Mouse (Mus musculus): ENCODE data around the gene Plbd1.

Gene Plbd1

DNA sequence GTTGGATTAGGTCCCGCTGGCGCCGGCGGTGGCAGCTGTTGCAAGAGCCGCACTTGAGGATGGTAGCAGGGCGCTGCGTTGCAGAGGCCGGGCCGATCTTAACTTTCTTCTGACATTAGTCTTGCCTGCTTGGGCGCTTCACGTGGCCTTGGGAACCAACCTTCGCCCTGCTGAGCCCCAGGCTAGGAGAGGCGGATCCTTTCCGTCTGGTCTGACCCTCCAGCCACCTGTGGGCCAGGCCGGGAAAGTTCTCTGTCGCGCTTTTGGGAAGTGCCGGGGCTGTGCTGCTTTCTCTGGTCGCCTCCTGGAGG, at the start of gene Plbd1:
Gene Plbd1, minus strand, starts transcription at position 223 of the 311 bp plus-strand sequence.
- DNase-seq: peak; percentile 53 to 66

DNA sequence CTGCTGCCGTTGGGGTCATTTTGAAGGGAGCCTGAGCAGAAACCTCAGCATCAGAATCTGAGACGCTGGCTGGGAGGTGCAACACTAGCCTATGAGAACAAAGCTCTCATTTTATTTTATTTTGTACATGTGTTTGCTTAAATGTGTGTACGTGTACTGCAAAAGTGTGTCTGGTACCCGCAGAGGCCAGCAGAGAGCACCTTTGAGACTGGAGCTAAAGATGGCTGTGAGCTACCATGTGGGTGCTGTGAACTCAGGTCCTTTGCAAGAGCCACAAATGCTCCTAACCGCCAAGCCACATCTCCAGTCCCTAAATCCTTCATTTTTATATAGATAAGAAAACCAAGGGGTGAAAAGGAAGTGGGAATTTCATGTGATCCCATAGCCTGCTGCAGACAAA, 48.7 kb upstream of the Plbd1 start:
- DNase-seq: no peak

DNA sequence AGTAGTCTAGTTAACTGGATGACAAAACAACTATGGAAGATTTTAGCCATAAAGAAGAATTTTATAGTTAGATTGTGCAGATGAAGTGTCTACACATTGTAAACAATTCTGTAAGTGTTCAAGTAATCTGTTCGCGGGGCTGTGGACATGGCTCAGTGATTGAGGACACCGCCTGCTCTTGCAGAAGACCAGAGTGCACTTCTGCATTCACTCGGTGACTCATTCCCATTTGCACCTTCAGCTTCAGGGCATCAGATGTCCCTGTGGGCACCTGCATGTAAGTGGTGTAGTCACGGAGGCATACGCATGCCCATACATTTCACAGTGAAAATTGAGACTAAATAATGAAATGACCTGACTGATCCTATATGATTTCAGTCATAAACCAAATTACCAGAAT, 46.9 kb upstream of the Plbd1 start:
- DNase-seq: no peak

DNA sequence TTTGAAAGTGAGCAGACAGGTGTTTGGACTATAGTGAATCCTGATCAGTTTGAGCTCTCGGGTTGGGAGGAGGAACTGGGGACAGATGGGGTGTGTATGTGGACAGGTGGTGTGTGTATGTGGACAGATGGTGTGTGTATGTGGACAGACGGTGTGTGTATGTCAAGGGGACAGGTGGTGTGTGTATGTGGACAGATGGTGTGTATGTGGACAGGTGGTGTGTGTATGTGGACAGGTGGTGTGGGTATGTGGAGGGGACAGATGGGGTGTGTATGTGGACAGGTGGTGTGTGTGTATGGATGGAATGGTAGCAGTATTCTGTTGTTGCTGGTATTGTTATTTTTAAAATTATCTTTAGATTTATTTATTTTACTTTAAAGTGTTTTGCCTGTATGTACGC, 40.1 kb upstream of the Plbd1 start:
- DNase-seq: no peak

DNA sequence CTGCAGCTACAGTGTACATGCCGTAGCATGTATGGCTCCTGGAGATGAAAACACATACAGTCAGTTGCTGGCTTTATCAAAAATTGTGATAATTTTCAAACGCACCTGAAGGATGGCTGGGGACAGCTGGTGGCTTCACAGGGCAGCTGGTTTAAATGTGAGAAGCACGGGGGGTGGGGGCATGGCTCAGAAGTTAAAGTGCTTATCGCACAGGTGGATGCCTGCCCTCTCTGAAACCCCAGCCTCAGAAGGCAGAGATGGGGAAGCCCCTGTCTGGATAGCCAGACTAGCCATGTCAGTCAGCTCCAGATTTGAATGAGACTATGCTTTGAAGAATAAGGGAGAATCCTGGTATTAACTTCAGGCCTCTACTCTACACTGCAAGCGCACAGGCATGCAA, 39.5 kb upstream of the Plbd1 start:
- DNase-seq: no peak

DNA sequence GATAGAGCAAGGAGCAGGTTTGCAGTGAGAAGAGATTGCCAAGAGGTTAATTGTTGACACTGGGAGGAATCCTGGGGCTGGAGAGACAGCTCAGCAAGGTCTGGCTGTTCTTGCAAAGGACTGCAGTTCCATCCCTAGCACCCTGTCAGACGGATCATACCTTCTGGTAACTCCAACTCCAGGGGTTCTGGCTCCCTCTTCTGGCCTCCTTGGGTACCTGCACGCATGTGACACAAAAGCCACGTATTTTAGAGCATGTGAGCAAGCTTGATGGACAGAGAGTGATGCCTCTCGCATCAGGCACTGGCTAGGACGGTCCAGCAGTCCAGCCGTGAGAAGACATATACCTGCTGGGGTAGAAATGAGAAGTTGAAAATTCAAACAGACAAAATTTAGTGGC, 29.6 kb upstream of the Plbd1 start:
- no peak for DNase-seq

DNA sequence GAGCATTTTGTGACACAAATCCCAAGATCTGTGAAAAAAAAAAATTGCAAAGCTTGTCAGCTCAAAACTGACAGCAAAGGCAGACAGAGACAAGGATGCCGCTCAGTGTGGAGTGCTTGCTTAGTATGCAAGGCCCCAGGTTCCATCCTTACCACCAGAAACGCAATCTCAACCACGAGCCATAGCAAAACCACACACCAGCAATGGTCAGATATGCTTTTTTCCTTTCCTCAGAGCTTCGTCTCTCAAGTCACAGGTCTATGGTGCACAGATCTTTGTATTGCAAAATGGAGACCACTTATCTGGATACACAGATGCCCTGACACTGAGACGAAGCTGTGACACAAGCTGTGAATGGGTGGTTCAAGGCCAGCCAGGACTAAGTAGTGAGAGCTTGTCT, 28.8 kb upstream of the Plbd1 start:
- DNase-seq: no peak

DNA sequence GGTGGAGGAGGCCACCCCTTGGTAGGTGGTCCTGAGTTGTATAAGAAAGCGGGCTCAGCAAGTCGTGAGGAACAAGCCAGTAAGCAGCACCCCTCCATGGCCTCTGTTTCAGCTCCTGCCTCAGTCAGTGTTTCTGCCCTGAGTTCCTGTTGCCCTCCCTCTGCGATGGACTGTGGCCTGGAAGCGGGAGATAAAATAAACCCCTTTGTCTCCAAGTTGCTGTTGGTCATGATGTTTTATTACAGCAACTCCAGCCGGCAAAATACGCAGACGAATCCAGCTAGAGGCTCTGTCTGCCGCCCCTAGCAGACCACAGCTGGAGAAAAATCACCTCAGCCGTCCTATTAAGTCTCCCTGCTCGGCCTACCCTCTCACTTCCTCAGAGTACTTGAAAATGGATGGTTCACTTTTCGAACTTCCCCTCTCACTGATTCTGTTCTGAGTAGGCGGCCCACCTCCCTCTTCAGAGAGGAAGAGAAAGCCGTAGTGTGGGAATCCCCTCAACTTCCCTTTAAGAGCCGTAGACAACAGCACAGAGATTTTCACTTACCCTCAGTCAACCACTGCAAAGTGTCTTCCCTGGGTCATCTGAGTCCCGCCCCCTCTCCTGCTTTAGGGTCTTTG, 28.2 kb upstream of the Plbd1 start:
- peak; percentile 24 to 34 for DNase-seq

DNA sequence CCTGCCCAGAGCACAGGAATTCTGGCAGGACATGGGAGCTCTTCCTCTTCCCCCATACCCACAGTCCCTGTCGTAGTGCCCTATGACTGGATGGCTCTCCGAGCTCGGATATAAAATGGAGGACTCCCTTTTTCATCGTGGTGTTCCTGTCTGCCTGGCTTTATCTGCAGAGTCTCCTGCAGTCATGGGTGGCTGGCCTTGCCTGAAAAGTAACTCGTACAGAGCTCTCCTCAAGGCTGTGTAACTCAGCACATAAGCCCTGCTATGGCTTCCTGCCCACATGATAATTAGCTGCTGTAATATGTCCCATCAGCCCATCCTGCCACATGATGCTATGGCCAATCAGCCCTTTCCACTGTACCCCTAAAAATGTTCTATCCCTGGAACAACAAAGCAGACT, 23.7 kb upstream of the Plbd1 start:
- DNase-seq: no peak

DNA sequence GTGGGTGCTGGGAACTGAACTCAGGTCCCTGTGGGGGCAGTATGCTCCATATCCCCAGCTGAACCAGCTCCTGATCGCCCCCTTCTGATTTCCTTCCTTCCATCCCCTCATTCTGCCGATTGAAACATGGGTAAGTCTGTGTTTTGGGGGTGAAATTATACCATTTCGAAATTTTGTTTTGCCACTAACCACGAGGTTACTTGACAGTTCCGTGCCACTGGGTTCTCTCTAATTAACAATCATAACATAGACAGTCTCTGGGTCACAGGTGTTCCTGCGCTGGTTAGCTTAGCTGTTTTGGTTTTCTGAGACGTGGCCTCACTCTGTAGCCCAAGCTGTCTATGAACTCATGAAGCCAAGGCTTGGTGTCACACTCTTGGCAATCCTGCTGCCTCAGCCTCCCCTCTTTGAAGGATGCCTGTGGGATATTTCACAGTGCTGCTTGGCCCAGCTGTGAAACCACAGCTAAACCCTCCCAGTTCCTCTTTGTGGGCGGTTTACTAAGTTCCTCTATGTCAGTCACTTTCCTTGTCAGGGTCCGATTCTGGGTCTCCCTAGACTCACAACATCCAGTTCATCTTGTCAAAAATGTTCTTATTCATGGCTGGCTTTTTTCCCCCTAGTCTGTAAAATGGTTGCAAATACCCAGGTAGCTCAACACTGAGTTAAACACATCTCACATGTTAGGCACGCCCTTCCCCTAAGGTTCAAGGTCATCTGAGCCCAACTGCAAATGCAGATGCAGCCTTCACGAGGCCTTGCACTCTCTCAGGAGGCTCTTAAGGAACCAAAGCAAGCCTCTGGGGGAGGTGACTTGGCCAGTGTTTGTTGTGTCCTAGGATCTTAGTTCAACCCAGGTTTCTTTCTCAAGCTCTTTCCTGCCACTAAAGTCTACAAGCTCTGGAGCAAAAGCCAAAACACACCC, 21.9 kb upstream of the Plbd1 start:
- DNase-seq: no peak

DNA sequence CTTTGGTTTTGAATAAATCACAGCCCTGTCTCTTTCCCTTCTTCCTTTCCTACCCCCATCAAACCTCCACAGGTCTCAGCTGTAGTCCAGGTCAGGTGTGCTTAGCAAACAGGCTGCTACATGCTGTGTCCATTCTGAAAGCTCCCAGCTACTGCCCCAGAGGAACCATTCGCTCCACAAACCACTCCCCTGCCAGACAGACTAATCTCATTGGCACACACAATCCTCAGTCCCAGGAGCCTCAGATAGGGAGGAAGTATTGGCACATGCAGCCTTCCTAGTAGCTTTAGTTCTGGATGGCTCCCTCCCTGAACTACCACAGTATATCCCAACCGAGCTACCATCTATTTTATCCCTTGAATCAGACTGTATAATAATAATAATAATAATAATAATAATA, 17.7 kb upstream of the Plbd1 start:
- no peak for DNase-seq

DNA sequence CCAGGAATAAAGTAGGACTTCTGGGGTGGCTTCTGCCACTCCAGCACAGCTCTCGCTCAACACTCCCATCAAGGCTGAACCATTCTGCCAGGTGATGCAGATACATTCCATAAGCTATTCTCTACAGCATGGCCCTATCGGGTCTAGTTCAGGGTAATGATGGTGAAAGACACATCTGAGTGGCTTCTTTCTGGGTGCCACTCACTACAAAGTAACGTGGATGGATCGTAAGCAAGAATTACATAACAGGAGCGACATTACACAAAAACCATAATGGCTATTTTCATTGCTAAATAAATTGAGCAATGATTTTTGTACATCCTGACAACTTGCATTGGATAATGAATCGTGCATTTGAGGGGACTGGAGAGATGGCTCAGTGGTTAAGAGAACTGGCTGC, 13.2 kb upstream of the Plbd1 start:
- DNase-seq: no peak

DNA sequence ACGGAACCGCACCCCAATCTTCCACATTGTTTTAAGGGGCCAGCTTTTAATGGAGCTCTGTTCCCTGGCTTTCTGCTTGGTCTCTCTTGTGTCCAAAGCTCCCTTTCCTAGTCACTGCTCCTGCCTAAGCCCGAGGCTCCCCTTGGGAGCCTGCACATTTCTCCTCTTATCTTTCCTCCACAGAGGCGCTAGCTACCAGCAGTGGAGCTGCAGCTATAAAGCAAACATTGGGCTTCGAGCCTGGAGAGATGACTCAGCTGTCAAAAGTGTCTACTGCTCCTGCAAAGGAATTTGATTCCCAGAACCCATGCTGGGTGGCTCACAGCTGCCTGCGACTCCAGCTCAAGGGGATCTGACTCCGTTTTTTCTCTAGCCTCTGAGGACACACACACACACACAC, 10.7 kb upstream of the Plbd1 start:
- peak; percentile 66 to 71 for DNase-seq

DNA sequence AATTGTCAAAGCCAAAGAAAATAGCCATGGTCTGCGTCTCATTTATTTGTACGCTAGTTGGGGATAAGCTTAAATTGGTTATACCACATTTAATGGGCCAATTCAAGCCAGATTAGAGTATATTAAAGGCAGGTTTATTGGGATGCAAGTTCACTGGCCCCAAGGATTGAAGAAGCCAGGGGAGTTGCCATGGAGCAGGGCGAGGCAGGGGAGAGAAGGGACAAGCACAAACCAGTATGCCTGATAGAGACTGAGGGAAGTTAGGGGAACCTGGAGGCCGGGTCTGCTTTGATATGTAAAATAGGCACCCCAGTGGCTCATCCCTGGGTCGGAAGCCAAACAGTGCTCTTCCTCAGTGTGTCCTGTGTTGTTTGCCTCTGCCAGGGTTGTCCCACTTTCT, 7.5 kb upstream of the Plbd1 start:
- DNase-seq: no peak

DNA sequence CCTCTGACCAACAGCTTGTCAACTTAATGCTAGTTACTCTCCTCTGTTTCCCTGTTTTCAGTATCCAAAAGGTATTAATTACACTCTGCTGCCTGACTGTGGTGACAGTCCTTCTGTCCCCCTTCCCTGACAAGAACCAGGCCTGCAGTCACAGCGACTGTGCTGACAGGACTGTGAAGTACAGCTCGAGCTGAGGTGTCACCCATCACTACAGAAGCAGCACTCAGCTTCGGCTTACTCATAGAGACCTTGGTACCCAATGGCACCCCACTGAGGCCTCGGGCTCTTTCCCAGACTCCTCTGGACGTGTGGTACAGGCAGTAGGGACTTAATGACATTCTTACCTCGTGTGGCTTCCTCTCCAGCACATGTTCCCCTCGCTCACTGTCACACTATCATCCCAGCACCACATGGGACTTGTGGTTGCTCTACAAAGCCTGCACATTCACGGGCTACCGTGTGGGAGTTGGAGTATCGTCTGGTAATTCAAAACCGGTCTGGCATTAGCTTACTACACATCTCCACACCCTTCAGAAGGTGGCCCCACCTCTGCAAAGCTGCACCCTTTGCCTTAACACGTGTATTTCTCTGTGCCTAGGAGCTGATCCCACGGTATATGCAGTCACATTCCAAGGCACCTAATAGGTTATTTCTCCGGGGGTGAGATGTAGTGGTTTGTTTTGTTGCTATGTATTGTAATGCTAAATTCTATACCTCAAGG, 6.7 kb upstream of the Plbd1 start:
- DNase-seq: no peak

DNA sequence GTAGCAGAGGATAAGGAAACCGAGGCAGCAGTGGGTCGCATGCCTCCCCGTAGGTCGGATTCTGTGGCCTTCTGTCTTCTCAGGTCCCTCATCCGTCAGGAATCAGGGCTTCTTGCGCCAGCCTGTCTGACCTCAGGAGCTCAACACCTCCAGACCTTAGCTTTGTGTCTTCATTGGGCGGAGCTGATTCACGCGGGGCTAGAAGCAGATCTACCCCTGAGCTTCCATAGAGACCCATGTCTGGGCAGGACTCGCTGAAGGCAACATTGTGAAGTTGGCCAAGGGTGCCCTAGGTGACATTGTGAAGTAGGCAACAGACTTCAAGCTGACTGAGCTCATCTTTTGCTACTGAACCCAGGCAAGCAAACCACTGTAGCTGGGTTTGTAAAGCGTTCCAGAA, 335 bp upstream of the Plbd1 start:
- no peak for DNase-seq

DNA sequence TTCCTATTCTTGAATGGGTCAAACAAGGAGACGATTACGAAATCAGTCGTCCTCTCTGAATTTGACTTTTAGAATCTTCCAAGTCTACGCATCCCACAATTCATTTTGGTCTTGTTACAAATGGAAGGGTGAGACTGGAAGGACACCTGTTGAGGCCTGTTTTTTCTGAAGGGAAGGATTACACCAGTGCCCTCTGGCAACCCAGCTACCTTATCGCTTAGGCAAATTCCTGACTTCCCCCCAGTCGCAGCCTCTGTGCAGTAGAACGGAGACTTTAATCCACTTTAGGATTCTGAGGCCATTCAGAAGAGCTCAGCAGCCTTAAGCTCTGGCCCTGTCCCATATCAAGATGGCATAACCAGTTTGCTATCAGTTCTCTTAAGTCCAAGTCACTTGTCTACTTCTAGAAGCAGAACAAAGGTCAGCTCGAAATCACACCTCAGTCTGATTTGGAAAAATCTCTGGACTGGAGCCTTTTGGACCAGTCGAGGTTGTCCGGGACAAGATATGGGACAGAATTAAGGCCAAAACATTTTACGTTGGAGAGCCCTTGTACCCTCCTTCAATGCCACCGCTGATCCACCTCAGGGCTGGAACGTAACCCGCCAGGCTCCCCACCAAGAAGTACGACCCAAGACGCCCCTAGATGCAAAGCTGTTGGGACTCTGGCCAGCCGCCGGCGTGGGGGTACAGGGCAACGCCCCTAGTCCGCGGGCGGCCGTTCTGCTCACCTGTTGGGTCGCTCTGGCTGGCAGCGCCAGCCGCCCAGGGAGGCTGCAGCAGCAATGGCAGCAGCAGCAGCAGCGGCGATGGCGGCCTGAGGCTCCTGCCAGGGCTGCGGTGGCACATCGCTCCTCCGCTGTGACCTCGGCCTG, 660 bp downstream of the Plbd1 start:
- no peak for DNase-seq

DNA sequence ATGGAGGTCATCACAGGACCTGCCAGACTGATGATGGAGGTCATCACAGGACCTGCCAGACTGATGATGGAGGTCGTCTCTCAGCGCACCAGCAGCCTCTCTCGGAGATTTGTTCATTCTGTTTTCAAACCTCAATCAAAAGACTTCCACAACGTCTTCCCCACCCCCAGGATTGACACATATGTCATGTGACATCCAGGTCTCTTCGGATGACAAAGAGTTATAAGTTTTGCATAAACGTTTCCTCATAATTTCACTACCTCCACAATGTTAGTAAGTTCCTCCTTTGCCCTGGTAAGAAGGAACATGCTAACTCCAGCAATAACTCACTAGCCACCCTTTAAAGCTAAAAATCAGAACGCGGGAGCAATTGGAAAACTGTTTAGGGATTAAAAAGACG, 2.5 kb downstream of the Plbd1 start:
- DNase-seq: no peak

DNA sequence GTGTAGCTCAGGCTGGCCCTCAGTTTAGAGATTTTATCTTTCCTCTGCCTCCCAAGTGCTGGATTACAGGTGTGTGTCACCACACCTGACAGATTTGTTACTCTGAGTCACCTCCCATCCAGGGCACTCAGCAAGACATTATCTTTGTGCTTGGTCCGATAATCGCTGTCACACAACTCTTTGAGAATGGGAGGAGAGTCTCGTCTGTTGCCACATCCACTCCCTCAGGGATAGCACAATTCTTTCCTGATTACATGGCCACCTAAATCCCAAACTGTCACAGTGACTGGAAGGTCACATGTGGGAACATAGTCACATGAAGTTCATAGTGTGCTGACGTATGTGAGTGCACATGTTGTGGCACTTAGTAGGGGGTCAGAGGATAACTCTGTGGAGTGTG, 3.4 kb downstream of the Plbd1 start:
- no peak for DNase-seq

DNA sequence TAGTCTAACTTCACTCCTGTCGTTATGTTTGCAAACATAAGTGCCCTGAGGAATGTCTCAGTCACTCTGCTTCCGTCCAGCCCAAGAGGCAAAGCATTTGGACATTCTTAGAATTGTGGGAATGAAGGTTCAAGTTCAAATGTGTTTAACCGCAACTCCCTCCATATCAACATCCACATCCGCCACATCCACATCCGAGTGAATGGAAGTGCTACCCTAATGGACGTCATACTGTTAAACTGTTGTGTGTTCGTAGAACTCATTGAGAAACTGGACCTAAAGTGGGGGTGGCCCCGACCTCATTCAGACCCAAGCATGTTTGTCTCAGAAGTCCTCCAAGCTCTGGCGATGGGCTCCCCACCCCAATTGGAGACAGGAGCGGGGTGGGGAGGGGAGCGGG, 5.9 kb downstream of the Plbd1 start:
- DNase-seq: no peak

DNA sequence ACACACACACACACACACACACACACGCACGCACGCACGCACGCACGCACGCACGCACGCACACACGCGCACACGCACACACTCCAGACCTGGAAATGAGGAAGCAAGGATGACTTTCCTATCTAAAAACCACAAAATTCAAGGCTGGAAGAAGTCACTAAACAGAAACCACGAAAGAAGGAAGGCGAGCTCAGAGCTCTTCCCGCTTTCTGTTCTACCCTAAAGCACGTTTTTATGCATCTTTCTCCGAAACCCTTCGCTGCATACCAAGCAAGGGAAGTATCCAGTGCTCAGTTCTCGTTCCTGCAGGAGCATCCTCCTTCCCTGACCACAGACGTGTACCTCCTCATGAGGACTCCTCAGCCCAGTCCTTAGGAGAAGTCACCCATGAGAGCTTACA, 7.3 kb downstream of the Plbd1 start:
- DNase-seq: no peak

DNA sequence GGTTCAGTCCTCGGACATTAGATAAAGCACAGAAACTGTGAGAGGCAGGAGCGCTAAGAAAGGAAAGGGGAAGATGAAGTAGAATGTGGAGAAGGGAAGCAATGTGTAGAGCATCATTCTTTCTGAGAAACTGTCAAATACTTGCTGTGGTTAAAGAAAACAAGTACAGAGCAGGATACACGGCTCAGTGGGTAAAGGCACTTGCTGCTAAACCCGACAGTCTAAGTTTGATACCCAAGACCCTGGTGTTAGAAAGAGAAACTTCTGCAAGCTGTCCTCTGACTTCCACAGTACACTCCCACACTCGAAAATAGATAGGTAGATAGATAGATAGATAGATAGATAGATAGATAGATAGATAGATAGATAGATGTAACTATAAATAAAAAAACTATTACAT, 8.4 kb downstream of the Plbd1 start:
- DNase-seq: no peak

DNA sequence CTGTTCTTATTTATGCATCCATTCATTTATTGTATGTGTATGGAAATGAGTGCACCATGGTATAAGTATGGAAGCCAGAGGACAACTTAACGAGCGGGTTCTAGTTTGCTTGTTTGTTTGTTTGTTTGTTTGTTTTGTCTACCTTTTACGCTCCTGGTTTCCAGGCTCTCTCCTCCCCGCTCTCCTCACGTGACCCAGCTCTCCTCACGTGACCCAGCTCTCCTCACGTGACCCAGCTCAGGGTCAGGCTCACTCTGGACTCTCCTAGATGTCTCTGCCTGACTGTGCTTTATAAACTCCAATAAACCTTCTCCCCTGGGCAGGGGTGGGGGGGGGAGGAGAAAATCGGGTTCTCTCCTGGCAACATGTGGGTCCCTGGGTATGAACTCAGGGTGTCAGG, 11.1 kb downstream of the Plbd1 start:
- no peak for DNase-seq
